Mouse (Mus musculus) left cerebral cortex, adult 2 months (tissue): ENCODE data around the gene Cr1l. TPM values are rescaled to one million over a fixed set of nuclear protein-coding genes. Genes with fewer than 3 reads are reported as not detected.

ENCODE experiments used
- DNase-seq, 2 experiments: peaks; one replicate each; pipeline ENCODE4 v3.0.0; 2021 to 2022; ENCODE audit warnings: low spot score in 2 of 2, mixed read lengths in 1 of 2; ENCODE audit errors: extremely low spot score in 1 of 2
- H3K27ac ChIP-seq: fragments of 200-600 bp; 2 replicates; pipeline ENCODE4 v1.8.1; 2022
- H3K4me3 ChIP-seq: fragments of 200-600 bp; 2 replicates; pipeline ENCODE4 v1.8.1; 2022
- CTCF ChIP-seq: fragments of 200-600 bp; IDR thresholded peaks from 2 replicates; pipeline ENCODE4 v1.8.1; 2022; ENCODE audit warnings: antibody characterized with exemption, mild to moderate bottlenecking, moderate library complexity
- intact Hi-C: fragments of 180-260 bp; cut with DNase I; formaldehyde crosslinking; loops from one replicate; pipeline ENCODE4 v1.15.1; 2025
- total RNA-seq, 2 experiments: library from RNA; stranded (reverse); gene quantifications; 2 replicates each; pipeline ENCODE4 v1.2.3; 2021

The Cr1l gene
- total RNA-seq, 2 experiments from 2014 or later = 32.6 to 39.9 TPM

DNA sequence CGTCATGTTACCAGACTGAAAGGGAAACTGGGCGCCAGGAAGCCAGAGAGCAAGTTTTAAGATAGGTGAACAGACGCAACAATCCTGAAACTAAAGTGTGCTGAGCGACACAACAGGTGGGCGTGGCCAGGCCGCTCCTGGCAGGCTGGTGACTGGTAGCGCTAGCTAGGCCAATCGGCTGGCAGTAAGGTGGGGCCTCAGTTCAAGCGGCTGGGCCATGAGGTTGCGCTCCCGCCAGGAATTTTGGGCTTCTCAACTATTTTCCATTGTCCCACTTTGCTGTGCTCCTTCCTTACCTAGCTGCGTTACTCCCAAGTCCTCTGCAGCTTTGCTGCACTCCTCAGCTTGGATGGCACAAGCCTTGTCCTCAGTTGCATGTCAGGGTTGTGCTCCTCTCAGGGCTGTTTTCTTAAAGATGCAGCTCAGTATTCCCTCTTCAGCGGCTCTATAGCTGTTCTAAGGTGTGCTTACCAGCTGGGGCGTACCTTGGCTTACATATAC lies 39.1 kb downstream of the Cr1l start, which contains the start of gene Cd46:
Gene Cd46 (minus strand): TSS at position 30 of the 501 bp plus-strand sequence.
- H3K27ac ChIP-seq = no peak within 1 kb of the TSS
- peak in 1 of 2 experiments; percentile 25 for DNase-seq
- TF ChIP-seq CTCF = no peak
- H3K4me3 ChIP-seq = peak within 1 kb of the TSS; percentile 30
- intact Hi-C loops = loop anchor here (10.0 kb wide), 1 partner anchor 117 kb away; no protein-coding TSS in a partner anchor

DNA sequence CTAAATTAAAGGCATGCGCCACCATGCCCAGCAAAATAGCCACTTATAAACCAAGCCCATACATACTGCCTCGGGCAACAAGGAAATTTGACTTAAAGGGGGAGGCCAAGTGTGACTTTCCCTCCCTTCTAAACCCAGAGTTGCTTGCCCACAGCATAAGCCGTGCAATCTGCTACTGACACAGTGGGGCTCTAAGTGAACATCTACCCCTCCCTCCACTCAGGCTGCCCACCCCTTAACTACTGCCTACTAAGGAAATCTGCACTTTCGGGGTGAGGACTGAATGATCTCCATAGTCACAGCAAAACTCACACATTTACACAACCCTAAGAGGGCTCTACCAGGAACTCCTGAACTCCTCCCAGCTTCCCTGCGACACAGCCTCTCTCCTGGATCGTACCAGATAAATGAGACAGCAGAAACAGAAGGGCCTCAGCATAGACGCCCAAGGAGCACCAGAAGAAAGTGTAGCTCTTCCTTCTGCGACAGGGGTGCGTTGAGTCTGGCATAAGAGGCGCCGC lies 39.6 kb downstream of the Cr1l start:
- no peak for TF ChIP-seq CTCF
- DNase-seq = no peak
- intact Hi-C loops = loop anchor here (10.0 kb wide), 1 partner anchor 117 kb away; no protein-coding TSS in a partner anchor
- H3K27ac ChIP-seq = no peak overlapping the region
- H3K4me3 ChIP-seq = peak overlapping the region; percentile 30

DNA sequence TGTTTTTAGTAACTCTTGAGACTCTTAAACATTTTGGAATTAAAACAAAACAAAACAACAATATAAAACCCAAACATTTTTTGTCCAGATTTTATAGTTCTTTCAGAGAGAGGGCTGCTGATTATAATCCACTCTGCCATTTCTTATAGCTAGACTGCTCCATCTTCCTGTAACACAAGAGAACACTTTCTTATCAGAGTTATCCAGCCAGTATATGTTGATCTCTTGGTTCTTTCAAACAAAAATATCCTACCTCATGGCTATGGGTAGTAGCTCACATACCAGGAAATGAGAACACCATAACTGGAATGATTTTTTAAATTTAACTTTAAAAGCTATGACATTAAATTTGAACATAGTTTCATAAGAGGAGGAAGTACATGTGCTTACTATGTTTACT lies 49.2 kb downstream of the Cr1l start:
- H3K27ac ChIP-seq = no peak overlapping the region
- no peak overlapping the region for H3K4me3 ChIP-seq
- intact Hi-C loops = no loop called here
- no peak for TF ChIP-seq CTCF
- no peak for DNase-seq

Other genes with a start within 250 kb of the Cr1l start
- 10 to 100 TPM; 57.8 to 66.1 TPM for gene Cd34, start 192.8 kb downstream of the Cr1l start, total RNA-seq
- gene Cd46, start 39.3 kb downstream of the Cr1l start, total RNA-seq = 1 to 10 TPM; 5.4 to 6.2 TPM
- gene Cr2, start 45.1 kb upstream of the Cr1l start, total RNA-seq = under 1 TPM; 0.35 to 0.38 TPM